Mouse (Mus musculus) embryonic facial prominence, embryonic 14.5 days (tissue): Measurements from ENCODE around the gene Mllt11. TPM values are rescaled to one million over a fixed set of nuclear protein-coding genes. Genes with fewer than 3 reads are reported as not detected.

ENCODE experiments used
- ATAC-seq: fragments of 200-750 bp; cut with Nextera tagmentation; 2 replicates; pipeline ENCODE4 v1.8.0; 2017; ENCODE audit warnings: low read depth, moderate number of reproducible peaks, moderate TSS enrichment
- DNase-seq: peaks from one replicate; pipeline ENCODE4 v3.0.0-alpha.2; 2015; ENCODE audit warnings: low spot score
- H3K27ac ChIP-seq: fragments of 300-500 bp; sonication (generic); replicated peaks from 2 replicates; pipeline ENCODE4 v1.5.1; 2014; ENCODE audit warnings: low read depth, mild to moderate bottlenecking, low read length, moderate library complexity
- H3K27me3 ChIP-seq: fragments of 300-500 bp; sonication (generic); replicated peaks from 2 replicates; pipeline ENCODE4 v1.6.1; 2014; ENCODE audit warnings: low read length; ENCODE audit not compliant: control insufficient read depth, insufficient read depth
- H3K36me3 ChIP-seq: fragments of 300-500 bp; sonication (generic); 2 replicates; pipeline ENCODE4 v1.6.1; 2014; ENCODE audit warnings: low read length, mixed read lengths; ENCODE audit not compliant: control insufficient read depth, insufficient read depth
- H3K4me1 ChIP-seq: fragments of 300-500 bp; sonication (generic); 2 replicates; pipeline ENCODE4 v1.6.1; 2014; ENCODE audit warnings: antibody characterized with exemption, low read length; ENCODE audit not compliant: control insufficient read depth, insufficient read depth
- H3K4me2 ChIP-seq: fragments of 300-500 bp; sonication (generic); 2 replicates; pipeline ENCODE4 v1.6.1; 2014; ENCODE audit warnings: low read depth, mild to moderate bottlenecking, low read length, moderate library complexity, mixed read lengths
- H3K4me3 ChIP-seq: fragments of 300-500 bp; sonication (generic); 2 replicates; pipeline ENCODE4 v1.5.1; 2014; ENCODE audit warnings: low read depth, mild to moderate bottlenecking, low read length
- H3K9ac ChIP-seq: fragments of 300-500 bp; sonication (generic); 2 replicates; pipeline ENCODE4 v1.6.1; 2014; ENCODE audit warnings: low read depth, mild to moderate bottlenecking, low read length, moderate library complexity, mixed read lengths
- H3K9me3 ChIP-seq: fragments of 300-500 bp; sonication (generic); 2 replicates; pipeline ENCODE4 v1.6.1; 2016; ENCODE audit warnings: low read length; ENCODE audit not compliant: control insufficient read depth
- WGBS: fragments of 180-500 bp; shearing (Covaris S2); extraction: QIAGEN DNeasy Blood & Tissue Kit; methylation state at CpG from one replicate; pipeline ENCODE4 v1.1.7; 2014; 5-methylcytosine and 5-hydroxymethylcytosine counted together
- polyA plus RNA-seq: library from polyadenylated mRNA; unstranded; fragments of >200 nt; fragmentation: Nextera tagmentation; extraction: Ambion mirVana; gene quantifications from 2 replicates; pipeline ENCODE4 v1.2.1, GENCODE M21; 2014

Mllt11 gene
- polyA plus RNA-seq, 1 experiment from 2014 or later, result 36.9 TPM

GRCm38 (mm10) chr3:95228894-95229780, 2.8 kb downstream of the Mllt11 start:
- ATAC-seq (peak; percentile 54), DNase-seq (peak; percentile 89)
- H3K27ac ChIP-seq, result peak overlapping the region; percentile 96
- H3K4me1 ChIP-seq, result peaks cover 22% of the 10 kb centered on the region
- H3K27me3 ChIP-seq, result no peaks in the 10 kb centered on the region
- peaks cover 41% of the 10 kb centered on the region for H3K36me3 ChIP-seq
- H3K9ac ChIP-seq, result peak overlapping the region; percentile 92
- peak overlapping the region; percentile 86 for H3K4me3 ChIP-seq
- no peaks in the 10 kb centered on the region for H3K9me3 ChIP-seq
- H3K4me2 ChIP-seq, result peak overlapping the region; percentile 92
- under 1% methylated on average over 30 of the region's 43 CpGs for WGBS

GRCm38 (mm10) chr3:95228148-95228893, 3.6 kb downstream of the Mllt11 start, which contains the start of gene Cdc42se1:
TSS of gene Cdc42se1 (plus strand) at chr3:95228732.
- Histone ChIP-seq H3K9me3 (no peaks in the 10 kb centered on the region), H3K9ac (peak within 1 kb of the TSS; percentile 92), H3K27me3 (no peaks in the 10 kb centered on the region), H3K36me3 (peaks cover 41% of the 10 kb centered on the region), H3K27ac (peak within 1 kb of the TSS; percentile 96), H3K4me1 (peaks cover 22% of the 10 kb centered on the region), H3K4me2 (peak within 1 kb of the TSS; percentile 92), H3K4me3 (peak within 1 kb of the TSS; percentile 86)
- peak; percentile 97 for DNase-seq
- ATAC-seq, result peak; percentile 88
- WGBS, result under 1% methylated on average over 43 of the region's 64 CpGs

- peaks cover 39% of the 10 kb centered on the region for H3K36me3 ChIP-seq
- H3K4me1 ChIP-seq, result peaks cover 22% of the 10 kb centered on the region
- no peak for DNase-seq
- WGBS, result 12% methylated on average over 1 of the region's 1 CpGs
- H3K27me3 ChIP-seq, result no peaks in the 10 kb centered on the region
- no peak for ATAC-seq
- H3K4me3 ChIP-seq, result peak overlapping the region; percentile 86
- H3K9ac ChIP-seq, result peak overlapping the region; percentile 92
- peak overlapping the region; percentile 96 for H3K27ac ChIP-seq
- peak overlapping the region; percentile 92 for H3K4me2 ChIP-seq
- H3K9me3 ChIP-seq, result no peaks in the 10 kb centered on the region
Observed at GRCm38 (mm10) chr3:95227214-95227613, 4.8 kb downstream of the Mllt11 start.

- H3K9ac ChIP-seq, result no peak overlapping the region
- H3K4me3 ChIP-seq, result no peak overlapping the region
- no peak overlapping the region for H3K4me2 ChIP-seq
- no peaks in the 10 kb centered on the region for H3K9me3 ChIP-seq
- peak; percentile 40 for DNase-seq
- no peak for ATAC-seq
- H3K4me1 ChIP-seq, result peaks cover 9% of the 10 kb centered on the region
- H3K27ac ChIP-seq, result no peak overlapping the region
- H3K36me3 ChIP-seq, result peaks cover 57% of the 10 kb centered on the region
- no peaks in the 10 kb centered on the region for H3K27me3 ChIP-seq
- 43% methylated on average over 6 of the region's 6 CpGs for WGBS
Observed at GRCm38 (mm10) chr3:95224295-95224694, 7.7 kb downstream of the Mllt11 start.

DNA sequence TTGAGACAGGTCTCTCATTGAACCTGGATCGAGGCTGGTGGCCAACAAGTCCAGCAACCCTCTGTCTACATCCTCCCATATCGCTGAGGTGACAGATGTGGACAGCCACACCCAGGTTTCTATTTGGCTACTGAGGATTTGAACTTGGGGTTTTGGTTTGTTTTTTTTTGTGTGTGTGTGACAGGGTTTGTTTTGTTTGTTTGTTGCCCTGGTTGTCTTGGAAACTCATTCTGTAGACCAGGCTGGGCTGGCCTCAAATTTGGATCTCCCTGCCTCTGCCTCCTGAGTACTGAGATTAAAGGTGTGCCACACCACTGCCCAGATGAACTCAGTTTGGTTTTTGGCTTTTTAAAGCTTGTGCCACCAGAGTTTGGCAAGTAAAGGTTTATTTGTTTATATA, 8.9 kb downstream of the Mllt11 start:
- H3K9me3 ChIP-seq, result no peaks in the 10 kb centered on the region
- no peak overlapping the region for H3K27ac ChIP-seq
- no peak overlapping the region for H3K4me3 ChIP-seq
- no peak overlapping the region for H3K4me2 ChIP-seq
- peaks cover 9% of the 10 kb centered on the region for H3K4me1 ChIP-seq
- no peak for ATAC-seq
- no peaks in the 10 kb centered on the region for H3K27me3 ChIP-seq
- DNase-seq, result no peak
- 94% methylated on average over 2 of the region's 2 CpGs for WGBS
- H3K36me3 ChIP-seq, result peaks cover 62% of the 10 kb centered on the region
- H3K9ac ChIP-seq, result no peak overlapping the region

DNA sequence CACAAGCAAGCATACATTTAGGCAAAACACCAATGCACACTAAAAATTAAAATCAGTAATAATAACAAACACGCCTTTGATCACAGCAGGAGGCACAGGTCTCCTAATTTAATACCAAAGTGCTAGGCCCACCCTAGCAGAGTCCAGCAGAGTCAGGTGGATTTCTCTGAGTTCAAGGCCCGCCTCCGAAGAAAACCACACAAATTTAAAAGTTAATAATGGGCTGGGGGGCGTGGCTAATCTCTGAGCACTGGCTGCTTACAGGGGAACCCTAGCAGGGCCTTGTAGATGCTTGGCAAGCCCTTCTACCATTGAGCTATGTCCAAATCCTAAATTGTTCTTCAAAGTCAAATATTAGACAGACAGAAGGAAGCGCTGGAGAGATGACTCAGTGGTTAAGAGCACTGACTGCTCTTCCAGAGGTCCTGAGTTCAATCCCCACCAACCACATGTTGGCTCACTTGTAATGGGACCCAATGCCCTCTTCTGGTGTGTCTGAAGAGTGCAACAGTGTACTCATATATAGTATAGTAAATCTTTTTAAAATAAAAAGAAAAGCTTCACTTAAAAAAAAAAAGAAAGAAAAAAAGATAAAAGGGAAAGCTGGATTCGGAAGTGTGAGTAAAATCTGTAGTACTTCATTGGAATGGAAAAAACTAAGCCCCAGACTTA, 13.4 kb downstream of the Mllt11 start:
- no peak for DNase-seq
- peak overlapping the region; percentile 96 for H3K9ac ChIP-seq
- H3K9me3 ChIP-seq, result no peaks in the 10 kb centered on the region
- peaks cover 4% of the 10 kb centered on the region for H3K4me1 ChIP-seq
- peak overlapping the region; percentile 100 for H3K27ac ChIP-seq
- H3K36me3 ChIP-seq, result peaks cover 66% of the 10 kb centered on the region
- H3K4me3 ChIP-seq, result peak overlapping the region; percentile 84
- ATAC-seq, result no peak
- H3K4me2 ChIP-seq, result peak overlapping the region; percentile 70
- H3K27me3 ChIP-seq, result no peaks in the 10 kb centered on the region
- WGBS, result 72% methylated on average over 6 of the region's 6 CpGs

DNA sequence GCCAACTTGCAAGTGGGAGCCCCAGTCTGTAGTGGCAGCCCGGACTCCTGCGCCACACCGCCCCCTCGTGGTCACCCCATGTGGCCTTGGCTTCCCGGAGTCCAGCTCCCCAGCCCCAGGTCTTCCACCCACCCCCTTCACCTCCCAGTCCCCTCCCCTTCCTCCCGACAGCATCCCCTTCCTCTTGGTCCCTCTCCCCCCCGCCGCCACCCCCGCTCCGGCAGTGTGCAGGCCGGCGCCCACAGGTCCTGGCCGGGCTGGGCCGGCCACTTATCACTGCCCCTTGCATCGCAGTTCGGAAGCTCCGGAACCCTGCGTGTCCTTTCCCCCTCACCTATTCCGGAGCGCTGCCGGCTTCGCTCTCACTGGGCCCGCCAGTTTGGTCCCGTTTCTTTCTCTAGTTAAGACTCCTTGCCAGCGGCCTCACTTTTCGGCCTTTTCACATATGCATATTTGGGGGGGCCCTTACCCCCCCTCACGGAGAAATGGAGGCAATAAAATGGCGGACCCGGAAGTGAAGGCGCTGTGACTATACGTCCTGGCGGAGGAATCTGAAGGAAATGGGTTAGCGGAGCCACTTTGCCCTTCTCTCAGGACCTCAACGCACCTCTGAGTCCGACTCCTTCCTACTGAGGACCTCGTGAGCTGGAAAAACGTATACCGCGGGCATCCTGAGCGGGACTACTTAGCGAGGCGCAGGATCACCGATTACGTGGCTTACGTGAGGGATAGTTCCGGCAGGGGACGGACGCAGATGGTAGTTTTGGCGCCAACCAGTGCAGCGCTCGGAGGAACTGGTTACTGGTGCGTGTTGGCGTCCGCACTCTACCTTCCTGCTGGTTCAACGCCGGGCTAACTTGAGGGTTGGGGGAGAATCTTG, 14.5 kb downstream of the Mllt11 start, which contains the start of gene Gabpb2:
Gene Gabpb2 (minus strand): TSS at position 662 of the 880 bp plus-strand sequence.
- peak within 1 kb of the TSS; percentile 70 for H3K4me2 ChIP-seq

More for the DNA sequence above, 14.5 kb downstream of the Mllt11 start, which contains the start of gene Gabpb2:
- Histone ChIP-seq H3K4me3 (peak within 1 kb of the TSS; percentile 84), H3K36me3 (peaks cover 56% of the 10 kb centered on the region), H3K27ac (peak within 1 kb of the TSS; percentile 100), H3K27me3 (no peaks in the 10 kb centered on the region), H3K9ac (peak within 1 kb of the TSS; percentile 96), H3K9me3 (no peaks in the 10 kb centered on the region), H3K4me1 (peaks cover 4% of the 10 kb centered on the region)
- peak; percentile 97 for DNase-seq
- ATAC-seq, result peak; percentile 93
- under 1% methylated on average over 55 of the region's 56 CpGs for WGBS
